Mouse (Mus musculus) myocyte (in vitro differentiated cells): Measurements from ENCODE around the gene Vps13c.

ENCODE experiments used
- E2F4 ChIP-seq: IDR thresholded peaks from one replicate; pipeline ENCODE4 v1.6.1; 2011; ENCODE audit warnings: mild to moderate bottlenecking, control low read depth, moderate library complexity; ENCODE audit not compliant: insufficient read depth
- MAX ChIP-seq: IDR thresholded peaks from one replicate; pipeline ENCODE4 v1.6.1; 2011; ENCODE audit warnings: low read depth, mild to moderate bottlenecking, control low read depth
- POLR2A ChIP-seq: IDR thresholded peaks from one replicate; pipeline ENCODE4 v1.6.1; 2011; ENCODE audit warnings: low read depth, mild to moderate bottlenecking, control low read depth, moderate library complexity; ENCODE audit not compliant: insufficient read length
- SRF ChIP-seq: IDR thresholded peaks from one replicate; pipeline ENCODE4 v1.6.1; 2011; ENCODE audit warnings: low read depth; ENCODE audit not compliant: control insufficient read depth, insufficient read length
- TCF12 ChIP-seq: IDR thresholded peaks from one replicate; pipeline ENCODE4 v1.6.1; 2011; ENCODE audit warnings: mild to moderate bottlenecking, control low read depth; ENCODE audit not compliant: poor library complexity, insufficient read depth, severe bottlenecking
- USF1 ChIP-seq: IDR thresholded peaks from one replicate; pipeline ENCODE4 v1.6.1; 2011; ENCODE audit warnings: low read depth, mild to moderate bottlenecking, control low read depth, moderate library complexity

DNA sequence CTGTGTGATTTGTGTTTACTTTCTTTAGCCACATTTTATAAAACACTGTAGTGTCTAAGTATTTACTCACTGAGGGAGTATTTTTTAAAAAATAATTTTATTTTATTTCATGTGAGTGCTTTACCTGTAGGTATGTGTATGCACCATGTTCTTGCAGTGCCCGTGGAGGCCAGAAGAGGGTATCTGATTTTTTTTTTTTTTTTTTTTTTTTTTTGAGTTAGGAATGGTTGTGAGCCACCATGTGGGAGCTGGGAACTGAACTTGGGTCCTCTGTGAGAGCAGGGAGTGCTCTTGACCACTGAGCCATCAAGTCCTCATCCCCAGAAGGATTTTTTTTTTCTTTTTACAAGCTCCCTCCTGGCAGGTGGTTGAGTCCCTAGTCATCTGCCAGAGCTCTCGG is 5.9 kb downstream of the Vps13c start:
- TF ChIP-seq TCF12 (no peak), POLR2A (no peak), USF1 (no peak), SRF (no peak), MAX (no peak), E2F4 (no peak)
